Mouse (Mus musculus): ENCODE measurements around the gene Vwa8.

Vwa8 gene

GRCm38 (mm10) chr14:79178247-79178646 is 329.4 kb downstream of the Vwa8 start:
- DNase-seq (ENCODE audit: low read depth, low spot score) = no peak

- DNase-seq (ENCODE audit: low read depth, low spot score) = no peak
These were observed 331.4 kb downstream of the Vwa8 start for GRCm38 (mm10) chr14:79180078-79180730.

GRCm38 (mm10) chr14:79181748-79182147 is 332.9 kb downstream of the Vwa8 start:
- no peak for DNase-seq (ENCODE audit: low read depth, low spot score)

- no peak for DNase-seq (ENCODE audit: low read depth, low spot score)
These were observed 333.9 kb downstream of the Vwa8 start for GRCm38 (mm10) chr14:79182801-79183200.

- no peak for DNase-seq (ENCODE audit: low read depth, low spot score)
These were observed 334.4 kb downstream of the Vwa8 start for GRCm38 (mm10) chr14:79183261-79183660.

GRCm38 (mm10) chr14:79184071-79184470 is 335.2 kb downstream of the Vwa8 start:
- no peak for DNase-seq (ENCODE audit: low read depth, low spot score)

GRCm38 (mm10) chr14:79185018-79185685 is 336.3 kb downstream of the Vwa8 start:
- DNase-seq (ENCODE audit: low read depth, low spot score) = no peak

- DNase-seq (ENCODE audit: low read depth, low spot score) = no peak
These were observed 338.1 kb downstream of the Vwa8 start for GRCm38 (mm10) chr14:79186976-79187375.

GRCm38 (mm10) chr14:79196711-79197110 is 347.9 kb downstream of the Vwa8 start:
- no peak for DNase-seq (ENCODE audit: low read depth, low spot score)

- no peak for DNase-seq (ENCODE audit: low read depth, low spot score)
These were observed 349.2 kb downstream of the Vwa8 start for GRCm38 (mm10) chr14:79198066-79198465.

GRCm38 (mm10) chr14:79200133-79200891 is 351.5 kb downstream of the Vwa8 start:
- DNase-seq (ENCODE audit: low read depth, low spot score) = no peak

GRCm38 (mm10) chr14:79200892-79201285 is 352.0 kb downstream of the Vwa8 start:
- no peak for DNase-seq (ENCODE audit: low read depth, low spot score)

- DNase-seq (ENCODE audit: low read depth, low spot score) = no peak
These were observed 354.0 kb downstream of the Vwa8 start for GRCm38 (mm10) chr14:79202722-79203362.

- DNase-seq (ENCODE audit: low read depth, low spot score) = no peak
These were observed 354.8 kb downstream of the Vwa8 start for GRCm38 (mm10) chr14:79203496-79204158.

- no peak for DNase-seq (ENCODE audit: low read depth, low spot score)
These were observed 356.0 kb downstream of the Vwa8 start for GRCm38 (mm10) chr14:79204866-79205265.

GRCm38 (mm10) chr14:79206210-79206609 is 357.4 kb downstream of the Vwa8 start:
- DNase-seq (ENCODE audit: low read depth, low spot score) = no peak

GRCm38 (mm10) chr14:79208468-79208867 is 359.6 kb downstream of the Vwa8 start:
- no peak for DNase-seq (ENCODE audit: low read depth, low spot score)

GRCm38 (mm10) chr14:79209813-79210212 is 361.0 kb downstream of the Vwa8 start:
- DNase-seq (ENCODE audit: low read depth, low spot score) = no peak

- DNase-seq (ENCODE audit: low read depth, low spot score) = no peak
These were observed 363.6 kb downstream of the Vwa8 start for GRCm38 (mm10) chr14:79212380-79212991.

GRCm38 (mm10) chr14:79214129-79214528 is 365.3 kb downstream of the Vwa8 start:
- DNase-seq (ENCODE audit: low read depth, low spot score) = no peak

GRCm38 (mm10) chr14:79214660-79215249 is 365.9 kb downstream of the Vwa8 start:
- no peak for DNase-seq (ENCODE audit: low read depth, low spot score)
